Mouse (Mus musculus): ENCODE results near the gene Prkca. TPM values are rescaled to one million over a fixed set of nuclear protein-coding genes. Genes with fewer than 3 reads are reported as not detected.

Prkca gene
- polyA plus RNA-seq, 1 experiment from 2014 or later, result 5.4 TPM

DNA sequence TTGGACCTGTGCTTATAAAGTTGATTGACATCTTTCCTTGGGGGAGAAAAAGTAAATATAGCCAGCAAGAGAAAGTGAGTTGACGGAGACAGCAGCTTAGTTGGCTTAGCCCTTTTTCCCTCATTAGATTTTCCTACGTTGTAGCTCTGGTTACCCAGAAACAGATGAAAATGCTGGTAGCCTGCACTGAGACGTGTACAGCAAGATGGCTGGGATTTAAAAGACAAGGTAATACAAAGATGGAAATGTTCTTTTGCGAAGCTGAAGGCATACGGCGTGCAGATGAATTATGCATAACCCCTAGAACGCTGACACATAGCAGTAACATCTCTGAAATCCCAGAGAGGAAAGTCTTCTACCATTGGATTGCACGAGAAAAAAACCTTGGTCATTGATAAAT, 198.6 kb downstream of the Prkca start:
- Histone ChIP-seq H3K27me3 (peaks cover 17% of the 10 kb centered on the region), H3K4me2 (replicated peaks) (no peak overlapping the region), H3K4me1 (peaks cover 21% of the 10 kb centered on the region), H3K4me3 (no peak overlapping the region), H3K9me3 (no peaks in the 10 kb centered on the region), H3K36me3 (no peaks in the 10 kb centered on the region), H3K27ac (replicated peaks) (no peak overlapping the region), H3K9ac (replicated peaks) (no peak overlapping the region)
- no peak for ATAC-seq (ENCODE audit: low FRiP score, low read depth)
- 67% methylated on average over 8 of the region's 8 CpGs for WGBS

DNA sequence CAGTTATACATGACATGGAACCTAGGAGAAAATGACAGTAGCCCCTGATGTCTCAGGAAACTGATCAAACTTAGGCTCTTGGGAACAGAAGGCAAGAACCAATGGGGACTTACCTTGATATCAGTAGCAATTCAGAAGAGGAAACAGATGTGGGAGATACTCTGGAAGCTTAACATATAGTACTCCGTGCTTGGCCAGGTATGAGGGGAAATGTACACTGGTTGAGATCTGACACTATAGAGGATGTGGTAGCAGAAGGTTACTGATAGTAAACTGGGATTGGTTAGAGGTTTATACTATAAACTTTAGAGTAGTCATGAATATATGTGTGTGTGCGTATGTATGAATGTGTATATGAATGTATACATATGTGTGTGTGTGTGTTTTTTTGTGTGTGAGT, 200.0 kb downstream of the Prkca start:
- no peak overlapping the region for H3K4me3 ChIP-seq
- 95% methylated on average over 2 of the region's 2 CpGs for WGBS
- H3K36me3 ChIP-seq, result no peaks in the 10 kb centered on the region
- no peaks in the 10 kb centered on the region for H3K9me3 ChIP-seq
- no peak overlapping the region for H3K9ac ChIP-seq (replicated peaks)
- H3K27me3 ChIP-seq, result peaks cover 13% of the 10 kb centered on the region; the same call in 1 of the 2 replicates
- H3K4me2 ChIP-seq (replicated peaks), result no peak overlapping the region
- ATAC-seq (ENCODE audit: low FRiP score, low read depth), result no peak
- H3K4me1 ChIP-seq, result peaks cover 15% of the 10 kb centered on the region
- no peak overlapping the region for H3K27ac ChIP-seq (replicated peaks)

DNA sequence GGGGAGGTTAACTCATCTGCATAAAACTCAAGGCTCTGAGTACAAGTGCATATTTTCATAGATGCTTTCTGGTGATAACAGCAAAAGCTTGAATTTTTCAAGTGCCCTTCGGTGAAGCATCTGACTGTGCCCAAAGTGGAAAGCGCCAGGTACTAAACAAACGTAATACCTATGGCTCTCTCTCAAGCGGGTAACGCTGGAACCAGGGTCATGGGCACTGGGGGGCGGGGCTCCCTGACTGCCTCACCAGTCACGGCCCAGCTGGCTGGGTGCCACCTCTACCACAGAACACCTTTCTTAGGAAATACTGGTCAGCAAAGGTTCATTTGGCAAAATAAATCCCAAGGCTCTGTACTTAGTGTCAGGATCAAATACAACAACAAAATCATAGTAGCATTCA, 203.7 kb downstream of the Prkca start:
- Histone ChIP-seq H3K4me1 (peaks cover 20% of the 10 kb centered on the region), H3K9ac (replicated peaks) (no peak overlapping the region), H3K9me3 (no peaks in the 10 kb centered on the region), H3K27ac (replicated peaks) (no peak overlapping the region), H3K4me3 (no peak overlapping the region), H3K27me3 (0 out of 2 replicates have a peak, but pooled peaks cover 12% of the 10 kb centered on the region), H3K4me2 (replicated peaks) (no peak overlapping the region), H3K36me3 (no peaks in the 10 kb centered on the region)
- WGBS, result 78% methylated on average over 7 of the region's 7 CpGs
- ATAC-seq (ENCODE audit: low FRiP score, low read depth), result no peak

DNA sequence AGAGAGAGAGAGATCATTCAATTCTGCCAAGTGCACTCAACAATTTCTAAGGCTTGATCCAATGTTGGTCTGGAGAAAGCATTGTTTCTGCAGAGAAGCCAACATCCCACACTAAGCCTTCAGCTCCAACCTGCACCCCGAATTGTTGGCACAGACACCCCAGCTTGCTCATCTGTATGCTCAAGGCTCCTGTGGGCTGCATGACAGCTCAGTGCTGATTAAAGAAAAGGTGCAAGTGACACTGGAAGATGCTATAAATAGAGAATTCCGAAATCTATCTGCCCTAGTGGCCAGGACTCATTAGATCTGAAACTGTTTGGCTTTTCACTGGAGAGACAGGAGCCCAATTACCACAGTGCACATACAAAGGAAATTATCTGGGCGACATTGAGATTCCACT, 207.4 kb downstream of the Prkca start:
- ATAC-seq (ENCODE audit: low FRiP score, low read depth), result no peak
- H3K36me3 ChIP-seq, result no peaks in the 10 kb centered on the region
- no peak overlapping the region for H3K9ac ChIP-seq (replicated peaks)
- no peak overlapping the region for H3K4me3 ChIP-seq
- WGBS, result 54% methylated on average over 3 of the region's 3 CpGs
- 0 out of 2 replicates have a peak, but pooled peaks cover 8% of the 10 kb centered on the region for H3K27me3 ChIP-seq
- H3K4me2 ChIP-seq (replicated peaks), result no peak overlapping the region
- no peaks in the 10 kb centered on the region for H3K9me3 ChIP-seq
- H3K27ac ChIP-seq (replicated peaks), result no peak overlapping the region
- peaks cover 20% of the 10 kb centered on the region for H3K4me1 ChIP-seq

DNA sequence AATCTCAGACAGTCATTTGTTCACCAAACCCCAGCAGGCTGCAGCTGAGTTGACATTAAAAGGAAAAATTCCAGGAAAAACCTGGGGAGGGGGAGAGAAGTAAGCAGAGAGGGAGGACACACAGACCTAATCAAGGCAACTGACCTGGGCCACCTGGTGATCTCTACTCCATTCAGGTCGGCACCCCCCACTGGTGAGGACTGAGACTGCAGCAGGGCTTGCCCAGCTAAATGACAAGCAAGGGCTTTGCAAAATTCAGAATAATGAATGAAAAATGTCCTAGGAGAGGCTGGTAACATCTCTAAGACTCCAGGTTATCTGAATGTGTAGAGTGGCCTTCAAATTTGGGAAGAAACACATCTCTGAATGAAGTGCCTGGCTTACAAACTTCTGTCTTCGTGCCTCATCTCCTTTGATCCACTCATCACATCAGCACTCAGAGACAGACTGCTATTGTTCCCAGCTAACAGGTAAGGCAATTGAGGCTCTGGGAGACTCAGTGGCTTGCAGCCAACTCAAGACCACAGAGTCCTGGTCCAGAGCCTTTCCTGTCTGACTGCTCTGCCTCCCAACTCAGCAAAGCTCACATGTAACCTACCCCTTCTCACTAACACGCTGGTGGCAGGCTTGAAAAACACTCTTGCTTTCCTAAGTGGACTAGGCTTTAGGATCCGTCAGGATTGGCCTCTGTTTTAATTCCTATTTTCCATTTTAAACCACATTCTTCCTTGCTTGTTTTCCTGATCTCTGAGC, 208.1 kb downstream of the Prkca start:
- Histone ChIP-seq H3K27ac (replicated peaks) (peak overlapping the region; percentile 49; the same call in 1 of the 2 replicates), H3K4me3 (no peak overlapping the region), H3K4me1 (peaks cover 20% of the 10 kb centered on the region), H3K27me3 (0 out of 2 replicates have a peak, but pooled peaks cover 8% of the 10 kb centered on the region), H3K9me3 (no peaks in the 10 kb centered on the region), H3K36me3 (no peaks in the 10 kb centered on the region), H3K9ac (replicated peaks) (no peak overlapping the region), H3K4me2 (replicated peaks) (no peak overlapping the region)
- 27% methylated on average over 4 of the region's 4 CpGs for WGBS
- no peak for ATAC-seq (ENCODE audit: low FRiP score, low read depth)

DNA sequence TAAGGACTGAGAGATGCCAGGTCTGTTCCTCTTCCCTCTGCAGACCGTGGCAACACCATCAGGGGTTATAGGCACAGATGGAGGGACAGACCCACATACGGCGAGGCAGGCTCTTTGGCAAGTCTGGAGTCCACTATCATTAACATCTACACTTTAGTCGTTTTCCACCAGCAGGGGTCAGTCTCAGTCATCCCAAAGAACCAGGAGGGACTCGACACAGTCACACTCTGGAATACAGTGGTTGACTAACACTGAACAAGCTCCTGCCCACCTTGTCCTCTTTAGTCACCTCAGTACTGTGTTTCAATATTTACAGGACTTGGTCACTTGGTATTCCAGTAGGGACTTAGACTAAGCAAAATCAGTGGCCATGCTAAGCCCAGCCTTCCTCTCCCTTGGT, 215.1 kb downstream of the Prkca start:
- H3K9ac ChIP-seq (replicated peaks), result no peak overlapping the region
- H3K9me3 ChIP-seq, result no peaks in the 10 kb centered on the region
- H3K36me3 ChIP-seq, result no peaks in the 10 kb centered on the region
- H3K4me1 ChIP-seq, result no peaks in the 10 kb centered on the region
- 40% methylated on average over 5 of the region's 5 CpGs for WGBS
- H3K4me3 ChIP-seq, result no peak overlapping the region
- ATAC-seq (ENCODE audit: low FRiP score, low read depth), result peak; percentile 60; the same call in 1 of the 2 replicates
- H3K4me2 ChIP-seq (replicated peaks), result no peak overlapping the region
- no peaks in the 10 kb centered on the region for H3K27me3 ChIP-seq
- no peak overlapping the region for H3K27ac ChIP-seq (replicated peaks)

DNA sequence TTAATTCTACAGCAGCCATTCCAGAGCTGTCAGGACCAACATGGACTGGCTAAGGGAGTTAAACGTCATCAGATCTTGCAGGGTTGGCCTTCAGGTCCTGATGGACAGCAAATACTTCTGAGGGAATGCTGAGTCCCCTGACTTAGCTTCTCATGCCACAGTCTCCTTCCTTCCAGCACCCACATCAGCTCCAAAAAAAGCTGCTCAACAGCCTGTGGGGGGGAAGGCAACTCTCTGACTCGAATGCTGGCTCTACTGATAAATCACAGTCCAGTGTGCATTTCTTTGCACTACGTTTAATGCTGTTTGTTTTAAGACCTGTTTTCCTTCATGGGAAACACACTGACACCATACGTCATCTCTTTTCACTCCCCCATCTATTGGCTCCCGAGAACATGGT, 215.8 kb downstream of the Prkca start:
- Histone ChIP-seq H3K9me3 (no peaks in the 10 kb centered on the region), H3K27me3 (no peaks in the 10 kb centered on the region), H3K4me2 (replicated peaks) (no peak overlapping the region), H3K9ac (replicated peaks) (no peak overlapping the region), H3K27ac (replicated peaks) (no peak overlapping the region), H3K4me3 (no peak overlapping the region), H3K36me3 (no peaks in the 10 kb centered on the region), H3K4me1 (peaks cover 3% of the 10 kb centered on the region; the same call in 1 of the 2 replicates)
- WGBS, result 90% methylated on average over 5 of the region's 5 CpGs
- no peak for ATAC-seq (ENCODE audit: low FRiP score, low read depth)

DNA sequence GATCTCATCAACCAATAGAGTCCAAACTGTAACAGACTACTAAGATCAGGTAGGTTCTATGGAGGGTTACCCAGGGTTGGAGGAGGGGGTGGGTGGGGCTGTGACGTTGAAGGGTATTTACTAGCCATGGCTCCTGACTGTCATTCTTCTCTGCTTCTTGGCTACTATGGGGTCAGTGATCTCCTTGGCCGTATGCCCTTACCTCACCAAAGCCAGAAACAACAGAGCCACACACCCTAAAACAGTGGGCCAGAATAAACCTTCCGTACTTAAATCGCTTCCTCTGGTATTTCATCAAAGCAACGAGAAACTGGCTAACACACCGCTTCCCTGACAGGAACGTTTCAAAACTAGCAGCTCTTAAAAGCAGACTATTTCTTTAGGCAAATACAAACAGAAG, 221.2 kb downstream of the Prkca start:
- Histone ChIP-seq H3K4me2 (replicated peaks) (no peak overlapping the region), H3K36me3 (no peaks in the 10 kb centered on the region), H3K9ac (replicated peaks) (no peak overlapping the region), H3K4me3 (no peak overlapping the region), H3K27me3 (no peaks in the 10 kb centered on the region), H3K4me1 (peaks cover 3% of the 10 kb centered on the region; the same call in 1 of the 2 replicates), H3K27ac (replicated peaks) (no peak overlapping the region), H3K9me3 (no peaks in the 10 kb centered on the region)
- no peak for ATAC-seq (ENCODE audit: low FRiP score, low read depth)
- 89% methylated on average over 7 of the region's 7 CpGs for WGBS

DNA sequence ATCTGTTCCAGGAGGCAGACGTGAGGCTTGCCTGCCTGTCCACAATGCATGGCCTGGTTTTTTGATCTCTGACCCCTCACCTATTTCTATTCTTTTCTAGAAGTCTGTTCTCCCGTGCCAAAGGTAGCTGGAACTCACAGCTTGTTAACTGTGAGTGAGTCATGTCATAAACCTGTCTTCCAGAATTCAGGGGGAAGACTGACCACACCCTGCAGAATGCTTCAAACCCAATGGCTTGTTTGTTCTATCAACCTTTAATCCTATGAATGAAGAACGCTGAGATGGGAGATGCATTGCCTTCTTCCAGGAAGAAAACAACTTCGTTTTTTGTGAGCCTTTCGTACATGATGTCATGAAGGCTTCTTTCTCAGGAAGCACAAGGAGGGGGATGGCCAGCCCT, 223.0 kb downstream of the Prkca start:
- Histone ChIP-seq H3K4me3 (no peak overlapping the region), H3K4me1 (peaks cover 3% of the 10 kb centered on the region; the same call in 1 of the 2 replicates), H3K27ac (replicated peaks) (no peak overlapping the region), H3K9ac (replicated peaks) (no peak overlapping the region), H3K27me3 (no peaks in the 10 kb centered on the region), H3K9me3 (no peaks in the 10 kb centered on the region), H3K4me2 (replicated peaks) (no peak overlapping the region), H3K36me3 (no peaks in the 10 kb centered on the region)
- ATAC-seq (ENCODE audit: low FRiP score, low read depth), result no peak
- 83% methylated on average over 5 of the region's 5 CpGs for WGBS

DNA sequence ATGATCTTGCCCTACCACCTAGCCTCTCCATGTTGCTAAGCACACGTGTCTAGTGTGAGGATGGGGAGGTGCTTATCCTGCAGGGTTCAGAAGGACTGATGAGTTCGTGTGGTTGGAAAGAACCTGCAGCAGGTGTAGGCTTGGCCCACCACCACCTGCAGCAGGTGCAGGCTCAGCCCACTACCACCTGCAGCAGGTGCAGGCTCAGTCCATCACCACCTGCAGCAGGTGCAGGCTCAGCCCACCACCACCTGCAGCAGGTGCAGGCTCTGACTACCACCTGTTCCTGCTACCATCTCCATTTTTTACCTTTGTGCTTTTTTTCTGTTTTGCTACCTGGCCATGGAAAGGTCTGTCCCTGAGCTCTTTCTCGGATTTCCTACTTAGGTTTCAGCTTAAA, 223.9 kb downstream of the Prkca start:
- Histone ChIP-seq H3K9me3 (no peaks in the 10 kb centered on the region), H3K4me3 (no peak overlapping the region), H3K9ac (replicated peaks) (no peak overlapping the region), H3K27me3 (no peaks in the 10 kb centered on the region), H3K36me3 (no peaks in the 10 kb centered on the region), H3K4me2 (replicated peaks) (no peak overlapping the region), H3K4me1 (peaks cover 3% of the 10 kb centered on the region; the same call in 1 of the 2 replicates), H3K27ac (replicated peaks) (no peak overlapping the region)
- ATAC-seq (ENCODE audit: low FRiP score, low read depth), result no peak
- WGBS, result 83% methylated on average over 3 of the region's 3 CpGs

DNA sequence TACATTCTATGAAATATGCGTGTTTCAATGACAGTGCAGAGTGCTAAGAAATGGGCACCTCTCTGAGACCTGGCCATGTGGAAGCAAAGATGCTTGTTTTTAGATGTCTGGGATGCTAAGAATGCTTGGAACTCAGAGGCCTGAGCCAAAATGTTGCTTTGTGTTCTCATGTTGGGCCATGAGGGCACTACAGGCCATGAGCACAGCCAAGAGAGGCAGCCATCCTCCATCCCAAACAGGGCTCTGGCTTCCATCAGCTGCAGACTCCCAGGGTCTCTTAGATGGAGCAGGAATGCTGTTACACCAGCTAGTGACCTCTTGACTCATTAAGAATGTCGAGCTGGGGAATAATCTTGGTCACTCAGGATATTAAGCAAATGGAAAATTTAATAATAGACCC, 224.9 kb downstream of the Prkca start:
- Histone ChIP-seq H3K4me3 (no peak overlapping the region), H3K9ac (replicated peaks) (no peak overlapping the region), H3K27me3 (no peaks in the 10 kb centered on the region), H3K4me2 (replicated peaks) (no peak overlapping the region), H3K4me1 (peaks cover 3% of the 10 kb centered on the region; the same call in 1 of the 2 replicates), H3K9me3 (no peaks in the 10 kb centered on the region), H3K27ac (replicated peaks) (no peak overlapping the region), H3K36me3 (no peaks in the 10 kb centered on the region)
- ATAC-seq (ENCODE audit: low FRiP score, low read depth), result no peak
- 74% methylated on average over 2 of the region's 2 CpGs for WGBS

DNA sequence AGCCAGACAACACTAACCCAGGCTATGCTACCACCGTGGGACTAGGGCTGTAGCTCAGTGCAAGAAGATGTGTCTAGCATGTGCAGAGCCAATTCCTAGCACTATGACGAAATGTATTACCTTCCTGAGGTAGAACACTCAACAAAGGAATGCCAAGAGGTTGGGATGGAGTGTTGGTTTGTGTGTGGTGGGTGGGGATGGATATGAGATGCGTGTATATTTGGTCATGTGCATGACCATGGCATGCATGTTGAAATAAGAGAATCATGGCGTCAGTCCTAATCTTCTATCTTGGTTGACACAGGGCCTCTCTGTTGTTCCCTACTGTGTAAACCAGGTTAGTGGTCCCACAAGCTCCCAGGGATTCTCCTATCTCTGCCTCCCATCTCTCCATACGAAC, 225.5 kb downstream of the Prkca start:
- H3K4me1 ChIP-seq, result peaks cover under 1% of the 10 kb centered on the region; the same call in 1 of the 2 replicates
- no peaks in the 10 kb centered on the region for H3K36me3 ChIP-seq
- no peaks in the 10 kb centered on the region for H3K9me3 ChIP-seq
- no peak overlapping the region for H3K4me2 ChIP-seq (replicated peaks)
- H3K9ac ChIP-seq (replicated peaks), result no peak overlapping the region
- no peak overlapping the region for H3K27ac ChIP-seq (replicated peaks)
- no peak for ATAC-seq (ENCODE audit: low FRiP score, low read depth)
- H3K27me3 ChIP-seq, result no peaks in the 10 kb centered on the region
- 95% methylated on average over 5 of the region's 5 CpGs for WGBS
- H3K4me3 ChIP-seq, result no peak overlapping the region
